Mouse (Mus musculus): ENCODE data around the gene Cyp2d9.
"Not testable (repeated sequence)": the region's sequence is repeated elsewhere in the genome, so short reads cannot be mapped to it uniquely, and the experiment has no call there.

The Cyp2d9 gene

GRCm38 (mm10) chr15:82494273-82494672 lies 61.0 kb downstream of the Cyp2d9 start:
- DNase-seq (ENCODE audit: low read depth, low spot score); H3K27me3 ChIP-seq (ENCODE audit: control insufficient read depth, insufficient read depth, low read length, poor library complexity, severe bottlenecking); H3K36me3 ChIP-seq (ENCODE audit: control insufficient read depth, insufficient read depth, low read length, poor library complexity, severe bottlenecking): not testable (repeated sequence)
